Mouse (Mus musculus) stomach, adult 2 months (tissue): ENCODE measurements around the gene Pltp. TPM values are rescaled to one million over a fixed set of nuclear protein-coding genes. Genes with fewer than 3 reads are reported as not detected.

Experiments used
- polyA plus RNA-seq: library from polyadenylated mRNA; depleted of rRNA; stranded (reverse); fragments of >200 nt; gene quantifications from 2 replicates; pipeline ENCODE4 v1.2.3, GENCODE M21; 2012; rRNA removed

Pltp gene
- polyA plus RNA-seq: 43.0 and 47.2 TPM in 2 replicates

DNA sequence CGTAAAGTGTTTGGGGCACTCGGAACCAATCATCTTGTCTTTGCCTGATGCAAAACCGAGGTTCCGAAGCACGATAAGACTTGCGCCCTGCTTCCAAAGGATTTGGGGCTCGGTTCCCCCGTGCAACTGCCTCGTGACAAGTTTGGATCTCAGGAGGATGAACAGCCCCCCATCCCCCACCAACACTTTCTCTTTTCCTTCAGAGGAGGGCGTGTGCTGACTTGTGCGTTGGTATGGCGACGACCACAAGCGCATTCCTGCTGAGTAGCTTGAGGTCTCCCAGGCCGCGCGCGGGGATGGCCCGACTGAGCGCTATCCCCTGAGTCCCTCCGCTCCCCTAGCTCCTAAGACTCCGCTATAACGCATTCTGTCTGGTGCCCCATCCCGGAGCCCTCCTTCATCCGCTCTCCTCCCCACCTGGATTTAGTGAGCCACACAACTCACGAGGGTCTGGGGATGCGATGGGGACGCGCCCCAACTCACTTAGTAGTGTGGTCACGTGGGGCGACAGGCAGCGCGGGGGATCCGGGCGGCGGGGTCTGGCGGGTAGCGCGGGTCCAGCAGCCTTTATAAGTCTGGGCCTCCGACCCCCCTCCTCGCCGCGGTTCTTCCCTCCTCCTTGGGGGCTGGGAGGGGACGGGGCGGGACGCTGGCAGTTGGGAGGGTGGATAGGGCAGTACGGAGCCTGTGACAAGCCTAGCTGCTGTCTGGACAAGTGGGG lies at the start of gene Pltp:
Gene Pltp (minus strand): TSS at position 611 of the 721 bp plus-strand sequence.

DNA sequence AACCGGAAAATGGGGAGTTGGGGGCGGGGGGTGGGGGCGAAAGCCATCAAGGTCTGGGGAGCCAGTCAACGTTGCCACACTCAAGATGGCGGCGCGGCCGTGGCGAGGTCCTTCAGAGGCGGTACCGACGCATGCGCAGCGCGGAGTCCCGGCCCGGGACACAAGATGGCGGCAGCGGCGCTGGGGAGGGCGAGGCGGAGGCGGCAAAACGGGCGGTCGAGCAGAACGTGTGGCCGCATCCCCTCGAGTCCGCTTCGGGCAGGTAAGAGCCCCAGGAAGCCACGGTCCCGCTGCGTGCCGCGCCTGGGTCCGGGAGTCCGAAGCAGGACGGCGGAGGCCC lies 21.7 kb upstream of the Pltp start, which contains the start of gene Pcif1:
Gene Pcif1 (plus strand): TSS at position 77 of the 340 bp plus-strand sequence.

DNA sequence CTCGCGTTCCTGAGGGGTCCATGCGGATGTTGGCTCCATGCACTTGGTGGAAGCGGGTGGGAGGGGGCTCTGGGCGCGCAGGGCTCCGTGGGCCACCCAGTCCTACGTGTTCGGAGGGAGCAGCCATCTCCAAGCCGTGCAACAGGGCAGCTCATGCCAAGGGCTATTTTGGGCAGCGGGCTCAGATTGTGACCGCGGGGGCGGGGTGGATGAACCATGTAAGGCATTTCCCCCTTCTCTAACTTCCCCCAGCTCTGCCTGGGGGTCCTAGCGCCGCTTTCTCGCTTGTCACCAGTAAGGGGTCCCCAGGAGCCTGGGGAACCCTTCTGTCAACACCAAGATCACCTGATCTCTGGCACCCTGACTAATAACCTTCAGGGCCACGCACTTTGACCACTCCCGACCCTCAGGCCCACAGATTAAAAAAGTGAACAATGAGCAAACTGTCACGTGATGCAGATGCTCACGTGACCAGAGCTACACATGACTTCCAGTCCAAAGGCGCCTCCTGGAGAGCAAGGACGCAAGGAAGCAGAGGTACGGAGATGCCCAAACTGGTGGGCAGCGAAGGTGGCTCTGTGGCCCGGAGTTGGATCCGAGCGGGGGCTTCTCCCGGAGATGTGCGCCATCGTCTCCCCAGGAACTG lies 24.1 kb downstream of the Pltp start, which contains the start of gene Neurl2:
Gene Neurl2 (minus strand): TSS at position 143 of the 646 bp plus-strand sequence.

DNA sequence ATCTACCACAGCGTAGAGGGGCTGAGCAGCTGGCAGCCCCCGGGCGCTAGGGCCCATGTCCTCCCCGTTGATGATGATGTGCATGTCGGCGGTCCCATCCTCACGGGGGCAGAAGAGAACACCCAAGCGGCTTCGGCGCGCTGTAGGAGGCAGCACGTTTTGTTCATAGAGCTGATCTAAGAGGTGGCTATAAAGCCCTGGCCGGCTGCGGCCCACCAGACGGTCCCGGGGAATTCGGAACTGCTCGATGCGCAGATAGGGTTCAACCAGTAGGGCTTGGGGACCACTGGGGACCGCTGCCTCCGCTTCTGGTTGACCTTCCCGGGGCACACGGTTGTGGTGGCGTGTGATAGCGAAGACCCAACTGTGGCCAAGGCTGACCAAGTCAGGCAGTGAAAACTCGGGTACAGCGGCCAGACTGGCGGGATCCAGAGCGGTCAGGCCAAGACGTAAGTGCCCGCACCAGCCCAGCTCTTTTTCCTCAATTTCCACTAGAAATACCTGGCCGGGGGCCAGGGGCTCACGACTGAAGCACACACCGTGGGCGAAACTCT lies 24.7 kb downstream of the Pltp start, which contains the start of gene Ctsa:
Gene Ctsa (plus strand): TSS at position 126 of the 554 bp plus-strand sequence.

DNA sequence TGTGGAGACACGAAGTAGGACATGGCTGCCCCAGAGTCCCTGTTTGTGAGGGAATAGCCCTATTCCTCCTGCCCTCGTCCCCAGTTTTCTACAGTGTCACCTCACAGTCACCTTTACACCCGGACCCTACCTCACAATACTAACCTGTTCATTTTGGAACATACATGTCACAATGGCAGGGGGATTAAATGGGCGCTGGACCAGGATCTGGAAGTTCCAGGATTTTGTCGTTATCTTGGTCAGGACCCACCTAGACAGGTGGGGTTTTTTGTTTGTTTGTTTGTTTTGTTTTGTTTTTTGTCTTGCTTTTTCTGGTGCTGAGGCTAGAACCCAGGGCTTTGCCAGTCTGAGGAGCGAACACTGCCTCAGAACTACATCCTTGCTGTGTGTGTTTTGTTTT lies 29.1 kb downstream of the Pltp start, which contains the start of gene Spata25:
Gene Spata25 (minus strand): TSS at position 101 of the 400 bp plus-strand sequence.

DNA sequence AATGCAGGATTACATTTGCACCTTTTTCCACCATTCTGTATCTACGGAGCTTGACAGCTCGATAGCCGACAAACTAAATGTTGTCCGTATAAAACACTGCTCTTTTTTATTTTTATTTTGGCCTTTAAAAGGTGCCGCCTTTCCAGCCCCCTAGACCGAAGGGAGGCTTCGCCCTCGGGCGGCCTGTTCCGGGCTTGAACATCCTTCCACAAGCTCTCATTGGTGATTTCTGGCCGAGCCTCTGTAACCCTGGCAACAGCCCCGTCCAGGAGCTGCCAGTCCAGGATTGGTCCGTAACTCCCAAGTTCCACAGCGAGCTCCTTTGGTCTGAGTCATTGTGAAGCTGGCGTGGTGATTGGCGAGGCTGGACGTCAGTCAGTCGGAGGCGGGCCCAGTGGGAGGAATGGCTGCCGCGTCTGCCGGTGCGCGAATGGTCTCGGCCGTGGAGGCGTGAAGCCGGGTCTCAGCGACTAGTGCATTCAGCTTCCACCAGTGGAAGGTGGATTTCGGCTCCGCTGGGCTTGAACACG lies 34.8 kb downstream of the Pltp start, which contains the start of gene Zswim1:
Gene Zswim1 (plus strand): TSS at position 51 of the 530 bp plus-strand sequence.

DNA sequence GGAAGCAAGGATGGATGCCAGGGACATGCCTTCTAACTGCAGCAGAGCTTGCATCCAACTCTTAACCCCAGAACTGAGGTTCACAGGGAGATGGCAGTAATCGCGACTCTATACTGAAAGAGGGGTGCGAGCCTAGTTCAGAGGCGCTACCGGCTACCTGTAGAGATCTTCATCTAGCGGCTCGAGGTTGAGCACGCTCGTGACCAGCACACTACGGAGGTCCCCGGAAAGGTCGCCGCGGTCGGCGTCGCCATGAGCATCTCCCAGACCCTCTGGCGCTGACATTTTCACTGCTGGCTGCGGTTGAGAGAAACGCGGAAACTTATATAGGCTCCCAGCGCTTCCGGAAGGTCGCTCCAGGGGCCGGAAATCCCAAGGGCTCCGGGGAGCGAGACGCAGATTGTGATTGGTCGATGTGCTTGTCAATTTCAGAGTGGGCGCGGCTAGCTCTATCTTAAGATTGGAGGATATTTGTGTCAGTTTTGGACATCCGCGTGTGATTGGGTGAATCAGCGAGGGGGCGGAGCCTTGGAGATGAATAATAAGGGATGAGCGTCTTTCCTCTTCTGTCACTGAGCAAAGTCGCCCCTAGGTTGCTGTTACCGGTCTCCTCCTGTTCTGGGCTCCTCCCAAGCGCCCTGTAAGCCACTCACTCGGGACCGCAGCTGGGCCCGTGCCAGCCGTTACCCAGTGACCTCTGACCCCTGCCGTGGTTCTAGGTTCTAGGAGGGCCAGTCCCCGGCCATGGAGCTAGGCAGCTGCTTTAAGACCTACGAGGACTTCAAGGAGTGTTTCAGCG lies 52.8 kb downstream of the Pltp start, which contains the start of the genes Acot8 and Zswim3:
Gene Acot8 (minus strand): TSS at position 350 of the 799 bp plus-strand sequence.
Gene Zswim3 (plus strand): TSS at position 566 of the 799 bp plus-strand sequence.

Other genes with a start within 250 kb of the Pltp start
- gene Wfdc6b, start 244.2 kb downstream of the Pltp start, polyA plus RNA-seq: 0.11 TPM in 1 of 2 replicates, not detected in the other
- gene Wfdc8, start 244.1 kb downstream of the Pltp start, polyA plus RNA-seq: 0.26 TPM in 1 of 2 replicates, not detected in the other
- gene Wfdc16, start 218.9 kb downstream of the Pltp start, polyA plus RNA-seq: 0.09 TPM in 1 of 2 replicates, not detected in the other
- gene Wfdc10, start 201.7 kb downstream of the Pltp start, polyA plus RNA-seq: 0.30 and 3.4 TPM in 2 replicates
- gene Wfdc9, start 201.1 kb downstream of the Pltp start, polyA plus RNA-seq: not detected in 2 replicates
- gene Wfdc11, start 183.6 kb downstream of the Pltp start, polyA plus RNA-seq: not detected in 2 replicates
- gene Wfdc13, start 172.6 kb downstream of the Pltp start, polyA plus RNA-seq: 0.75 and 2.0 TPM in 2 replicates
- 0.20 TPM in 1 of 2 replicates, not detected in the other for gene Spint4, start 159.2 kb downstream of the Pltp start, polyA plus RNA-seq
- not detected in 2 replicates for gene Spint5, start 142.4 kb downstream of the Pltp start, polyA plus RNA-seq
- 0.22 TPM in 1 of 2 replicates, not detected in the other for gene Wfdc3, start 111.8 kb downstream of the Pltp start, polyA plus RNA-seq
- 9.0 and 25.3 TPM in 2 replicates for gene Dnttip1, start 111.7 kb downstream of the Pltp start, polyA plus RNA-seq
- gene Ube2c, start 87.8 kb downstream of the Pltp start, polyA plus RNA-seq: 31.9 and 34.3 TPM in 2 replicates
- gene Tnnc2, start 77.7 kb downstream of the Pltp start, polyA plus RNA-seq: 33.7 and 34.0 TPM in 2 replicates
- 15.0 and 20.3 TPM in 2 replicates for gene Snx21, start 71.9 kb downstream of the Pltp start, polyA plus RNA-seq
- 37.1 and 48.4 TPM in 2 replicates for gene Acot8, start 52.8 kb downstream of the Pltp start, polyA plus RNA-seq
- gene Zswim3, start 52.6 kb downstream of the Pltp start, polyA plus RNA-seq: 0.58 and 1.1 TPM in 2 replicates
- 8.0 and 8.1 TPM in 2 replicates for gene Zswim1, start 35.0 kb downstream of the Pltp start, polyA plus RNA-seq
- gene Spata25, start 29.2 kb downstream of the Pltp start, polyA plus RNA-seq: not detected in 2 replicates
- gene Ctsa, start 24.8 kb downstream of the Pltp start, polyA plus RNA-seq: 97.4 and 104 TPM in 2 replicates
- gene Neurl2, start 24.3 kb downstream of the Pltp start, polyA plus RNA-seq: 3.4 and 4.2 TPM in 2 replicates
- gene Pcif1, start 21.6 kb upstream of the Pltp start, polyA plus RNA-seq: 30.9 and 37.6 TPM in 2 replicates
- gene Zfp335, start 54.0 kb upstream of the Pltp start, polyA plus RNA-seq: 16.7 and 17.1 TPM in 2 replicates
- gene Mmp9, start 83.1 kb upstream of the Pltp start, polyA plus RNA-seq: 1.9 and 3.6 TPM in 2 replicates
- 0.30 and 0.47 TPM in 2 replicates for gene Slc12a5, start 103.1 kb upstream of the Pltp start, polyA plus RNA-seq
- 9.8 and 12.4 TPM in 2 replicates for gene Ncoa5, start 177.2 kb upstream of the Pltp start, polyA plus RNA-seq
- 1.3 and 1.6 TPM in 2 replicates for gene Cd40, start 197.9 kb upstream of the Pltp start, polyA plus RNA-seq
- not detected in 2 replicates for gene 1700025C18Rik, start 233.0 kb upstream of the Pltp start, polyA plus RNA-seq